Mouse (Mus musculus): ENCODE results near the gene Uckl1.

Gene Uckl1

GRCm38 (mm10) chr2:181572921-181573920 is 11.5 kb downstream of the Uckl1 start:
- DNase-seq (ENCODE audit: low spot score in 2 of 2): no peak

- DNase-seq (ENCODE audit: low spot score in 2 of 2): no peak
These were observed 12.6 kb downstream of the Uckl1 start for GRCm38 (mm10) chr2:181571941-181572670.

DNA sequence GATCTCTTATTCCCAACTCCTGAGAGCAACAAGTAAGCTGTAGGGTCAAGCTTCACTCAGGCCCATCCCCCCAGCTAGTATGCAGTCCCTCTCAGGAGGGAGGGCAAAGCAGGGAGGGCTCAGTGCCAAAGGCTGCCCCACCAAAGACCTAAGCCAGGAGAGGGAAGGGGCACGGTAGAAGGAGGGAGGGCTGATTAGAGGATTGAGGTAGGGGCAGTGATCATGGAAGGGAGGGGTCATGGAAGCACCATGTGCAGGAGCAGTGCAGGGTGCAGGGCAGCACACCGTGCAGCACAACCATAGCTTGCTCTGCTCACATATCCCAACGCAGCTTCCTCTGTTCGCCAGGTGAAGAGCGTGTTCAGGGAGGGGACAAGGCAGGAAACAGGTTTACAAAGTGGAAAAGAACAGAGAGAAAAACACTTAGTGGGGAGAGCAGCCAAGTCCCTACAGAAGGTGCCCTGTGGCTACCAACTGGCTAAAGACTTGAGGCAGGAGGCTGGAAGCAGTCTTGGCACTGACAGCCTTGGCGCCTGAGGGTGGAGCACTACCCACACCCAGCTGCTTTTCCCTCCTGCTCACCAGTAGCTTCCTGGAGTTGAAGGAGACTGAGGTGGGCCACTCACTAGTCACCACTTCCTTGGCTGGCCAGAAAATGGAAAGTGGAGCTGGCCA is 13.6 kb downstream of the Uckl1 start:
- DNase-seq (ENCODE audit: low spot score in 2 of 2): no peak

DNA sequence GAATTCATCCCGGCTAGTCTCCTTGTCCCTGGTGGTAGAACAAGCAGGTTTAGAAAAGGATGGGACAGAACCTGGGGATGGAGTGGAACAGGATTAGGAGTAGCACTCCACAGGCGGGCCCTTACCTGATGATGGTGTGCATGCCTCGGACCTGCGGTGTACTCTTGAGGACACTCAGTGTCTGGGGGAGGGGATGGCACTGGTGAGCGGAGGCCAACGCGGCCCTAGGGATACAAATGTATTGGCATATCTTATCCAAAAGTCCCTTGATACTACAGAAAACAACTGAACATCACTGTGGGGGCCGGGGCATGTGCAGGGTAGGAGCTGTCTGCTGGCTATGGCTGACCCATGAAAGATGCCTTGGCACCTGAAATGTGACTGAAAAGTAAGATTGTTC is 14.3 kb downstream of the Uckl1 start:
- DNase-seq (ENCODE audit: low spot score in 2 of 2): peak in 1 of 2 experiments; percentile 0

GRCm38 (mm10) chr2:181569856-181570255 is 14.8 kb downstream of the Uckl1 start:
- DNase-seq (ENCODE audit: low spot score in 2 of 2): no peak

DNA sequence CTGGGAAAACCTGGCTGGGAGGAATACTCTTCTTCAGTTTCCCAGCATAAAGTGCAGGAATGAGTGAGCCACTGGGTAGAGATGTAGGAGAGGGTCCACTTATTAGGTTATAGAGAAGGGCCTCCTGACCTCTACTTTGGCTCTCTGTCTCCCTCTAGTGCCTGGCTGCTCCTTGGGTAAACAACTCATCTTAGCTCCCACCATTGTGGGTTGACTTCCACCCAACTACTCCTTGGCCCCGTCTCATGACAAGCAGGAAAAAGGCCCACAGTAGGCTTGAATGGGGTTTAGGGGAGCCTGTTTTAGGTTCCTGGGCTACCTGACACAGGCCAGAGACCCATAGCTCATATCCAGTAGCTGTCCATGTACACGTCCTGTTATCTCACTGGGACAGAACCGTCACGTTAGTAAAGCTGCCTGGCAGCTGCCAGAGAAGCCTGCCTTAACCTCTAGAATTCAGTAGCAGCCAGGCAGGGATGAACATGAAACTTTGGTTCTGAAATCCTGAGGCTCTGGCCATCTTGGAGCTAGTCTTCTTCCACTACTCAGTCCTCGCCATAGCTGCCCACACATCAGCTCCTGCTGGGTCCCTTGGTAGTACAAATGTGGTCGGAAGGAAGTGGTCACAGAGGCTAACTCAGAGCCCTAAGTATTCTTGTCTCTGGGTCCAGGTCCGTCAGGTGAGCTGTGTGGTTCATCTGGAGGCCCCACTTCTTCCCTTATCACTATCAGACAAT is 16.3 kb downstream of the Uckl1 start:
- peak in 1 of 2 experiments; percentile 59 for DNase-seq (ENCODE audit: low spot score in 2 of 2)

- no peak for DNase-seq (ENCODE audit: low spot score in 2 of 2)
These were observed 17.4 kb downstream of the Uckl1 start for GRCm38 (mm10) chr2:181567338-181567737.

DNA sequence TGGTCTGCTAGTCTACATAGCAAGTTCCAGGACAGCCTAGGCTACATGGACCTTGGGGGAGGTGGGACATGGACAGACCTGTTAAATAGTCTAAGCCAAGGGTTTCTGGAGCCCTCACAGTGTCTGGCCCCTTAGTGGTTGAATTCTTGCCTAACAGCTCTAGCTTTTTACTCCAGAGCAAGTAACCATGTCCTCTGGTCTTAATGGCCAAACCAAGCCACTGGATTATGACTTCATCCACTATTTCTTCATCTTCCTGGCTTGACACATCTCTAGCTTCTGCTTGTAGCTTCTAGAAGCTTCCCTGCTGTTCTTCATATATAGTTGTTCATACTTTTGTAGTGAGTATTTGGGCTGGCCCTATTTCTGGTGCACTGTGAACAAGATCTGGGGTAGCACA is 30.9 kb downstream of the Uckl1 start:
- DNase-seq (ENCODE audit: low spot score in 2 of 2): no peak

DNA sequence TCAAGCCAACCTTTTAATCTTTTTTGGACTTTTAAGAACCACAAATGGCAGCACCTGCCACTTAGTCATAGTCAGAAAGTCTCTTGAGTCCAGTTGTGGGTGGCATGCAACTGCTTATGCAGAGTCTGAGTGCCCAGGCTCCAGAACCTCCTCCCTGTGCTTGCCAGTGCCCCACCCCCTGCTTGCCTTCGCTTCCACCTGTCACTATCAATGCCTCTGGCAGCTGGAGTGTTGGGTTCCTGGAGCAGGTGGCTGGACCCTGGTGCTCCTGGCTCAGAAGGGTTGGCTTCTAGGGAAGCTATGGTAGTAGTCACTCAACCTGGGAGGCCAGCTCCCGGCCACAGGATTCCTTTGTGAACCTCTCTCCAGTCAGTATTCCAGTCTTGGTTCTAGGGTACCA is 34.5 kb downstream of the Uckl1 start:
- DNase-seq (ENCODE audit: low spot score in 2 of 2): no peak

DNA sequence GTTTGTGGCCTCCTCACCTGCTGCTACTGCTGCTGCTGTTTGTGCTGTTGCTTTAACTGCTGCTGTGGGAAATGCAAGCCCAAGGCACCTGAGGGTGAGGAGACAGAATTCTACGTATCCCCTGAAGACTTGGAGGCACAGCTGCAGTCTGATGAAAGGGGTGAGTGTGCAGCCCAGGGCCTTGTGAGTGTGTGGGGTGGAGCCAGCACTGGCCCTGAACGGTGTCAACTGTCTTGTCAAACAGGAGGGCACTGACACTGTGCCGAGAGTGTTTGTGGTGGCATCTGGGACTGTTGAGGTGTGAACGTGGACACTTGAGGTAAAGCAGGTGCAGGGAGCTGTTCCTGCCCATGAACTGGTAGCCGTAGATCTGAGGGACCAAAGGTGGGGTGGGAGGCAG is 36.0 kb downstream of the Uckl1 start:
- DNase-seq (ENCODE audit: low spot score in 2 of 2): no peak

DNA sequence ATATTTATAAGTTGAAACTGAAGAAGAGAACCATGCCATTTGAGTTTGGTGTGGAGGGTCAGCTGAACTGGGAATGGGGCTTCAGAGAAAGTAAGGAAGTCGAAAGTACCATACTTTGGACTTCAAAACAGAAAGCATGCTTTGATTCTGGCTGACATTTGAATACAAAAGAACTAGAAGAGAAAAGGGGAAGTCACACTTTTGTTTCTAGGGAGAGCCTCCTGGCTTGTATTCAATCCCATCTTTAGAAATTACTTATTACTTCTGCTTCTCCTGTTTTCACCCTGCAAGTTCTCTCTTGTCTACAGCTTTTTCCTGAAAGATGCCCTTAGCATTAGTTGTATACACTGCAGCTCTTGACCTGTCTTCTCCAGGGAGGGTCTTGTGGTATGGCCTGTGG is 36.5 kb downstream of the Uckl1 start:
- no peak for DNase-seq (ENCODE audit: low spot score in 2 of 2)

DNA sequence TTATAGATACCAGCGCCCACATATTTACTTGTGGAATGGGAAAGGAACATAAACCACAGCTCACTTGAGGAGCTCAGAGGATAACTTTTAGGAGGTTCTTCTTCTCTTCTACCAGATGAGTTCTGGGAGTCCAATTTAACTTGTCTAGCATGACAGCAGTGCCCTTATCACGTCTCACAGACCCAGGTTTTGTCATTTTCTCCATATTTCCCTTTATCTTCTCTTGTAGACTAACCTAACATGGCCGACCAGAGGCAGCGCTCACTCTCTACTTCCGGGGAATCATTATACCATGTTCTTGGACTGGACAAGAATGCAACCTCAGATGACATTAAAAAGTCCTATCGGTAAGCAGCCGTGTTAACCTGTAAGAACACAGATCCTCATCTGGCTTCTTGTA is 38.5 kb downstream of the Uckl1 start:
- DNase-seq (ENCODE audit: low spot score in 2 of 2): no peak

GRCm38 (mm10) chr2:181541761-181542380 is 42.8 kb downstream of the Uckl1 start:
- DNase-seq (ENCODE audit: low spot score in 2 of 2): no peak

DNA sequence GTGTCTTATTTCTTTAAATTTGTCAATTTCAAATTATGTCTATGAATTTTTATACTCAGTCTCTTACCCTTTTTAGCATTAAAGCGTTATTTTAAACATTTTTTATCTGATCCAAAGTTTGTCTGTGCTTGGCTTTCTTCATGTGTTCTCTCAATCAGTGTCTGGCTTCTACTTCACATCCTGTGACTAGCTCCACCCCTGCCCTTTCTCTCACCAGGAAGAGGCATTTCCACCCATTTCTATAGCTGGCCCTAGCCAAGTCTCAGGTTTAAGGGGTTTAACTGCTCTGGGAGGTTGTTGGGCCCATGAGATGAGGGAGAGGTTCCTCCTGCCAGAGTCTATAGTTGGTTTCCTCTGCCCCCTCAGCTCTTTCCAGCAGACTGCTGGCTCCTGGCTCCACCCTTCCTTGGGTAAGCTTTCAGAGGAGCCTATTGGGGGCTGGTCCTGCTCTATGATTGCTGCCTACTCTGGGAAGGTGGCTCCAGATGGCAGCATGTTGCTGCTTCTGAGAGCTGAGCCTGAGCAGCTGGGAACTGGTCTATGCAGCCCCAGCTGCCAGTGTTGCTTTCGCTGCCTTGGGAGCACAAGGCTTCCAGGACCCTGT is 47.1 kb downstream of the Uckl1 start:
- no peak for DNase-seq (ENCODE audit: low spot score in 2 of 2)

DNA sequence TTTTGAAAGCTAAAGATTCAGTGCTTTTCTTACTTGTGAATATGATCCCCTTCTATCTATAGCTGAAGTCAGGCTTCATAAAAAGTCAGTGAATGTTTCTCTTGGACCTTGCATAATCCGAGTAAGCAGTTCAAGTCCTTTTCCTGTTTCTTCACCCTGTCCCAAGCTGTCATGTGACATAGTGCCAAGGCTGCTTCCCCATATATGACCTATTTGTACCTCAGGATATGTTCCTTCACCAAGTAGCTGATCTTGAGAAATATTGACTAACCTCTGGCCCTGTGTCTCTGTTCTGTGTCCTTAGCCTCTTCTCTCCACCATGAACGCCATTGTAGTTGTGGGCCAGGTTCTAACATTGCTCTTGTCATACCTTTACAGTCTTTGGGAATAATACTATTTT is 48.3 kb downstream of the Uckl1 start:
- DNase-seq (ENCODE audit: low spot score in 2 of 2): no peak

GRCm38 (mm10) chr2:181532589-181532988 is 52.1 kb downstream of the Uckl1 start:
- no peak for DNase-seq (ENCODE audit: low spot score in 2 of 2)

- no peak for DNase-seq (ENCODE audit: low spot score in 2 of 2)
These were observed 55.6 kb downstream of the Uckl1 start for GRCm38 (mm10) chr2:181529076-181529475.

DNA sequence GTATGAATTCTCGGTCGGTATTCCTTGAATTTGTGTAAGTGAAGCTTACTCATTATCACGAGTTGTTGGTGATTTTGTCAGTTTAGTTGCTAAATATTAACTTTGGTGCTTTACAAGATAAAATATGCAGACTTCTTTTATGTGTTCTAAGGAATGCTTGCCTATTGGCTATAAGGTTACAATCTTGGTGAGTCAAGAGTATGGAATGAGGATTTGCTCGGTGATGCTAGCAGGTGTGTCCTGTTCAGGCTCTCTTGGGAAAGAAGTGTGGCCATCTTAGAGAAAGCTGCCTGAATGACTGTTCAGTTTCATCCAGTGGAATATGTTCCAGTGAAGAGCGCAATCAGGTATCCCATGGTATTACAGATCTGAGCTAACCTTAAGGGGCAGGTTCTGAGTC is 59.2 kb downstream of the Uckl1 start:
- DNase-seq (ENCODE audit: low spot score in 2 of 2): no peak

DNA sequence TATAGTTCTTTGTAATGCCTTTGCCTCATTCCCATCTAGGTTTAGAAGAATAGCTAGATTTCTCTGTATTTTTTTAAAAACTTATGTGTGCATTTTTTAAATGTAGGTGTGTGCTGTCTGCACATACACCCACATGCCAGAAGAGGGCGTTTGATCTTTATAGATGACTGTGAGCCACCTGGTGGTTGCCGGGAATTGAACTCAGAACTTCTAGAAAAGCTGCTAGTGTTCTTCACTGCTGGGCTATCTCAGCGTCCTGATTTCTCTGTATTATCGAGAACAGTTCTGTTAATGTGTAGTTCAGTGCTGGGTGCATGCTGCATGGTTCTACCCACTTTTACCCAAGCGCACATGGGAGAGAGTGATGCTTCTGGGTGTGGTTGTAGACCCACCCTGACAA is 61.9 kb downstream of the Uckl1 start:
- peak in 1 of 2 experiments; percentile 50 for DNase-seq (ENCODE audit: low spot score in 2 of 2)

GRCm38 (mm10) chr2:181521491-181521890 is 63.2 kb downstream of the Uckl1 start:
- DNase-seq (ENCODE audit: low spot score in 2 of 2): no peak

DNA sequence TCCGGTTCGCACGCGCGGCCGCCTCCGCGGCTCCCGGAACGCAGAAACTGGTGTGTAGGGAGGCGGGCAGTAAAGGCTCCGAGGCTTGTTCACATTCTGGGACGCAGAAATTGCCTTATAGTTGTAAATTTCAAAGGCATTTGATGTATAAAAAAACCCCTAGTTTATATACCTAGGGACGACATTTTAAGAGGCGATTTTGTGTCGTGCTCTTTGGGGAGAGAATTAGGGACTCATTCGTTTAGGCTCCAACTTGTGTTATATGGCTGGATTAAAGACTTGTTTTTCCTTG is 63.8 kb downstream of the Uckl1 start:
- no peak for DNase-seq (ENCODE audit: low spot score in 2 of 2)

Data from spleen, postnatal 14 days (tissue).